Mouse (Mus musculus) c-Kit-positive CD71-positive TER-119-negative erythroid progenitor cells, embryonic 14.5 days (primary cell): Measurements from ENCODE around the gene Mrpl50.
"Not testable (repeated sequence)": the region's sequence is repeated elsewhere in the genome, so short reads cannot be mapped to it uniquely, and the experiment has no call there.

Experiments used
- DNase-seq: peaks from one replicate; pipeline ENCODE4 v3.0.0-alpha.2; 2013; ENCODE audit warnings: low read depth

The Mrpl50 gene

DNA sequence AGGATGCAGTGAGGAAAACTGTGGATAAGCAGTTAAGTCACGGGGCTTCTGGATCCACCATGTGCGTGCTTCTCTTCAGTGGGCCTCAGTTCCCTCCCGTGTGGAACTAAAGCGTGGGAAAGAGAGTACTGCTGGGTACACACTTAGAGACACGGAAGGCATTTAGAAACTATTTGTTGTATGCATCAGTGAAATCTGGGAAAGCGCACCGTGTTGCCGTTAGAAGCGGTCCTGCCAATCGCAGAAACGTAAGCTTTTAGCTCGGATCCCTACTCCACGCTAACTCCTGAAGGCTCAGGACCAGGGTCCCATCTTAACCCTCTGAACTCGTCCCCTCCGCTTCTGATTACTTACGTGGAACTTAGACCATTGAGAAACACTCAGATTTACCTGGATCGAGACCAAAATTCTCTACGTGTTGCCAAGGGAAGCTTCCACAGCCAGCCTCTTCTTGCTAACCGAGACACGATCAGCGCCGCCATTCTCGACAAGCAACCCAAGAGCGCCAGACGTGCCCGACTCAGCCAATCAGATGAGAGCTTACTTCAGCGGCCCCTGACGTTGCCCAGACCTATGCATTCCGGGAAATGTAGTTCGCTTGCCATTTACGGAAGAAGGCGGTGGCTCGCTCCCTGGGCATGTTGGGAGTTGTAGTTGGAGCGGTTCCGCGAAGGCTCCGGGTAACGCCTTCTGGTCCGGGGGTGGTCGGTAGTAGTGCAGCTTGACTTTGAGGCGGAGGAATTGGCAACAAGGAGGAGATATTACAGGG is at the start of gene Mrpl50, which contains the start of gene Zfp189:
Gene Mrpl50 (minus strand): TSS at position 522 of the 769 bp plus-strand sequence.
Gene Zfp189 (plus strand): TSS at position 605 of the 769 bp plus-strand sequence.
- peak; percentile 93 for DNase-seq

DNA sequence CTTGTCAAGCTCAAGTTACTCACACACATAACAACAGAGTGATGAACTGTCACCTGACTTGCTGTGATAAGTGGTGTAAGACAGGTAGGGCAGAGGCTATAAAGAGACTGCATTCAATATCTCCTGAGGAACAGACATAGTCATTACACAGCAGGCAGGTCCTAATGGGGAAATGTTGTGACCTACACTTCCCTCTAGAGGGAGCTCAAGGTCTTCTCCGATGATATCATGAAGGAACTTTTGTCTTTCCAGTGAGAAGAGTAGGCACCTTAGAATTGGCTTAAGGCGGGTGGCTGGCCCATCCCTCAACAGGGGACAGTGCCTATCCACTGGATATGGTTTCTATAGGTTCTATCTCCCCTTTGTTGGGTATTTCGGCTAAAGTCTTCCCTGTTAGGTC is 46.7 kb upstream of the Mrpl50 start:
- DNase-seq, result peak; percentile 78

DNA sequence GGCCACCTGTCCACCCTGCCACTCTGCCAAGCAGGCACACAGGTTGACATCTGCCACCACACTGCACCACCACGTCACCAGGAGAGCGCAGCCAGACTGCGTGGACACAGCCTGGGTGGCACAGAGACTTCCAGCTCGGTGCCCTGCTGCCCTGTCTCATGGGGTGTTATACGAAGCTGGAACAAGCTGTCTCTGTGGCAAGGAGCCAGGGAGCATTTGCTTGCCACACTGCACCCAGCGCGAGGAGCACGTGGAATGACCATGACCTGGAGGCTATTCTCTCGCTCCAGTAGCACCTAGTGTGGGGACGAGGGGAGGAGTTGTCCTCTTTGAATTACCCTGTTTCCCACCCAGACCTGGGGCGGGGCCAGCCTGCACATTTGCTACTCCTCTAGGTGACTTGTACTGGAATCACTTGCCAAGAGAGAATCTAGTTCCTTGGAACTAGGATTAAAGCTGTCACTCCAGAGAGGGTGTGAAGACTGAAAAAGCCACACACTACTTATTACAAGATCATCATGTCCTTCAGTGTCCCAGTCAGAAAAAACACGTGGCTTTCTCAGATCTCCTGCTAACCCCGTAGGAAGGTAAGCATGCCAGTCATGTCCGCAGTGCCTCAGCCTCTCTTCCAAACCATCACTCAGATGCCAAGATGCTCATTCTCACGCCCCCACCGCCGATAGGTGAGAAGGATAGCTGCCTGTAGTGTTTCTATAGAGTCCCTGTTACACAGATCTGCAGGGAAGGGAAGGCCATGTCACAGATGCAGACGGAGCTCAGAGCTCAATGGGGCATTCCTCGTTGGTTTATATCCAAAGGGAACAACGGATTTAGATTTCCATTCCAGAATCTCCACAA is 39.3 kb upstream of the Mrpl50 start:
- DNase-seq, result no peak

DNA sequence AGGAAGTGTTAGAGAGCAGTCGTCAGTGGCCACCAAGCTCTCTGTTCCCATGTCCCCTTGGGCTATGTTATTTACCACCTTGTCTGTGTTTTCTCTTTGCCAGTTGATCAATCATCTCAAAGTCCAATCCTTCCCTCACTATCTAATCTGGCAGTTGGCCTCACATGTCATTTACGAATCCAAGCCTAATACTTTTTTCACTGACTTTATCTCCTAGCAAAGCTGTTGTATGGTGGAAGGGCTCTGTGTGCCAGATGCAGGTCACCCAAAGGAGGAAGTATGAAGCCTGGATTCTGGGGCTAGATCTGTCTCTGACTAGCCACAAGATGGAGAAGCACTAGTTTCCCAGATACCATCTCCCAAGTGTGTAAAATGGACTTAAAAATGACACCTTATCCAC is 37.3 kb upstream of the Mrpl50 start:
- no peak for DNase-seq

DNA sequence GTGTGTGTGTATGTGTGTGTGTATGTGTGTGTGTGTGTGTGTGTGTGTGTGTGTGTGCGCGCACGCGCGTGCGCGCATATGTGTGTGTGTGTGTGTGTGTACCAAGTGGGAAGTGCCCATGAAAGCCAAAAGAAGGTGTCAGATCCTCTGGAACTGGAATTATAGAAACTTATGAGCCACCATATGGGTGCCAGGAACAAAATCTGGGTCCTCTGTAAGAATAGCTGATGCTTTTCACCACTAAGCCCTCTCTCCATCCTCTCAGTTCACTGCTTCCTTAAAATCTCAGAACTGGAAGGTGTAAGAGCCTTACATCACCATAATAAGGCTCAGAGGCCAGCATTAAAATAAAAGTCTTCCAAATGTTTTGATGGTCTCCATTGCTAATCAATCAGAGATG is 36.5 kb upstream of the Mrpl50 start:
- no peak for DNase-seq

DNA sequence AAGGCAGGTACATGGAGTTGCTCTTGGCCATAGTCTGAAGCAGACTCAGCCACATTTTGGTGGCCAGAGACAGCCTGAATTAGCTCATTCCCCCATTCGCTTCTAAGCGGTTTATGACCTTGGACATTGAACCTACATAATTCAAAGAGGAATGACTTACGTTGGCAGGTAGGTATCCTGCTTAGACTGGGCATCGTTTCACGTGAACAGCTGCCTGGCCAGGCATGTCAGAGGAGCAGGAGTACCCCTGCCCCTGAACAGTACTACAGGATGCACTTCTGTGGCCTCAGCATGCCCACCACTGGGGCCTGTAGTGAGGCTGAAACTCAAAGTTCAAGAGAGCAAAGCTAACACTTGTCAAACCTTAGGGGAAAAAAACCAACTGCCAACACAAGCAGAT is 32.5 kb upstream of the Mrpl50 start:
- no peak for DNase-seq

DNA sequence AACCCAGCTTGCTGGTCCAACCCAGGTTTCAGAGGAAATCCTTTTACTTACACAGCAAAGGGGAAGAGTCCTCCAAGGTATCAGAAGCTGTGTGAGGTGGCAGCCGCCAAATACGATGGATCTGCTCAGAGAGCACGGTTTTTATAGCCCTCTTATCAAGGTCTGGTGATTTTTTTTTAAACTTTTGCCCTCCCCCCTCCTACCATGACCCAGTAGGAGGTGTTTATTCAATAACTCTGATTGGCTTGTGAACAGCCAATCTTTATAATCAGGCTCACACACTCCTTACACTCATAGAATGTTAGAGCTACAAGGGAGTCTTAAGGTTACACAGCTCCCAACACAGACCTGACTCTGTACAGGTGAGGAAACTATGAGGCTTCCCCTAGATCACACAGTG is 28.5 kb upstream of the Mrpl50 start, which contains the start of gene Aldob:
Gene Aldob (minus strand): TSS at position 164 of the 400 bp plus-strand sequence.
- DNase-seq, result no peak

DNA sequence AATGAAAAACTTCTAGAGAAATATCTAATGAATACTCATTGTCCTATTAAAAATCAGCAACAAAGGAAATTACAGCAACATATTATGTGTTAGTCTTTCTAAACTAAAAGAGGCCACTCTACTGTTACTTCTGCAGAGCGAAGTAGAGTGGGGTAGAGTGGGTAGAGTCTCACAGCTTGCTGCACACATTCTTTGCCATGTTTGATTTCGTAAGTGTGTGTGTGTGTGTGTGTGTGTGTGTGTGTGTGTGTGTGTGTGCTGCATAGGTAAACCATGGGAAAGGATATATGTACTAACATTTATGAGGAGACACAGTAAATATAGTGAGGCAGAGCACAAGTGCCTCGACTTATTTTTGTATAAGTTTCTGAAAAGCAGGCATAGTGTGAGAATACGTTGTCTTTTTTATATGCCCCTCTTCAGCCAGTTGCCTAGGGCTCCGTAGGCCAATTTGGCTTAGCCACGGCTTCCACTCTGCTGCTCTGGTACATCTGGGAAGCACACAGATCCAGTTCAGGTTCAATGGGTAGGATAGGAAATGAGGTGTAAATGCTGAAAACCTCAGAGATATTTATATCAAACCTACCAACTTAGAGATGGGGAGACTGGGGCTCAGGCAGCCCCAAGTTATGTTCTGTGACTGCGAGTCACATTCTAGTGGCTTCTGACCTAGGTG is 26.8 kb upstream of the Mrpl50 start:
- no peak for DNase-seq

DNA sequence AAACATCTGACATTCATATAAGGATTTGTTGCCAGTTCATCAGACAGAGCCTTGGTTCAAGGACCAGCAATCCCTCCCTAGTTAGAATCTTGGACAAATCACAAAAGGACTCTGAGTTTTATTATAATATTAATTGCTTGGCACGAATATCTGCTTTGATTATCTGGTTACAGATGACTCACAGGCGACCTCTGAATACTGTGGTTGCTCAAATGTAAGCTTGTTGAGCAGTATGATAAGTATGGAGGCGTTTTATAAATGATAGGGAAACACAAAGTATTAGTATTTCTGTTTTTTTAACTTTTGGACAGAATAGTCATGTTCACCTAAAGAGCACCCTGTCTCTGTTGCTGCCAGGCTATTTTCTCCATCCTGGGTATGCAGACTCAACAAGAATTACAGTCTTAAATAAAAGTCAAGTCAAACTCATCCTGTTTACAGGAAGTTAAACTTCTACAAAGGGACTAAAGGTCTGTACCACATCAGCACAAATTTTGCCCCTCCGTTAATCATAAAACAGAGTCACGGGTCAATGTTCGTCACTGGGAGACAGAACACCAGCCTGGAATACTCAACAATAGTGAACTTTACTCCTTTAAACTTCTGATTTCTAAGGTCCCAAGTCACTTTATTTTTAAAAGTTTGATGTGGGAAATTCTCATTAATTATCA is 26.1 kb upstream of the Mrpl50 start:
- no peak for DNase-seq

DNA sequence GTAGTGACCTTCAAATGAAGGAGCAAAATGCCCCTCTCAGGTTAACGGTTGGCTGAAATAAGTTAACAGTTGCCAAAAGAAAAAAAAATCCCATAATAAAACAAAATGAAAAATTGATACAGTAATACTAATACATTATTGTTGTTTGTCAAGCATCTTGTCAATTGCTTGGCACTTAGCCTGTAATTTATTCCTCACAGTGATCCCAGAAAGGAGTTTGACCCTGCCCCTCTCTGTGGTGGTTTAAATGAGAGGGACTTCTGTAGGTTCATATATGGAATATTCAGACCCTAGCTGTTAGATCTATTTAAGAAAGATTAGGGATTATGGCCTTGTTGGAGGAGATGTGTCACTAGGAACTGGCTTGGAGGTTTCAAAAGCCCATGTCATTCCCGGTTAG is 25.1 kb upstream of the Mrpl50 start:
- no peak for DNase-seq

DNA sequence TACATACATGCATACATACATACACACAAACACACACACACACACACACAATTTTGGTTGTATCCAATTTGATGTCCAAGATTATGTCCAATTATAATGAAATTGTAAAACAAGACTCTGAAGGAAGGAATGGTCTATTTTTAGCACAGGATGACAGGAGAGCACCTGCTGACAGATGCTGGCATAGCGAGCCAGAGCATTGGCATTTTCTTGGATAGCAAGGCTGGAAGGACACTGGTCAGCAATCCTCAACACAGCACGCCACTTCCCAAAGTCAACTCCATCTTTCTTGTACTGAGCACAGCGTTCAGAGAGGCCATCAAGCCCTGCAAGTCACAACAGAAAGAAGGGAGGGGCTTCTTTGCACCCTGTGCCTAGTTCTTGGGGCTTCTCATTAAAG is 20.1 kb upstream of the Mrpl50 start:
- no peak for DNase-seq

DNA sequence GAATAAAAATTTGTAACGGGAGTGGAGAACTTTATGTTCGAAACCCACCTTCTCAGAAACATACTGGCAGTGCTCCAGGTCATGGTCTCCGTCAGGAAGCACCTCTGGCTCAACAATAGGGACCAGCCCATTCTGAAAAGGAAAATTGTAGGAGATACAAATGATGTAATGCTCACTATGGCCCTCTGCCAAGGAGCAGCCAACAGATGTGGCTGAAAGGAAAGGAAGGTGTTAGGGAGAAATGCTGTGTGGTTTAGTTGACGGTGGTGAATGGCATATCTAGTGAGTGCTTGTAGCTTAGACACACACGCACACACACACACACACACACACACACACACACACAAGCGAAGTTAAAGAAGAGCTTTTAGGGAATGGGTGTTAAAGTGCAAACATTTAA is 18.8 kb upstream of the Mrpl50 start:
- no peak for DNase-seq

DNA sequence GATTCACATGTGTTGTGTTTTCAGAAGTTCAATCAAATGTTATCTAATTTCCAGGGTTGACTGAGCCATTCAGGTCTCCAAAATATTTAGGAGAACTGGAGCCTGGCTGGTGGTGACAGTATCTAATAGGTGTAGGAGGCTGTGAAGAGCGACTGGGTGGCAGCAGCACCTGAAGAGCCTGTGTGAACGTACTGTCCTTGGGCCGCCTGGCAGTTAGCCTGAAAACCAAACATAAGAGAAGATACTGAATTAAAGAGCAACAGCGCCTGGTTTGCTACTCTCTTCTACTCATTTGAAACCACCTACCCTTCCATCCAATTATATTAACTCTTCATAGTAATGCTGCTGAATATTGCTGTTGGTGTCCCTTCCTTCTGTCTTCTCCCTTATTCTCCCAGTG is 15.8 kb upstream of the Mrpl50 start:
- no peak for DNase-seq

DNA sequence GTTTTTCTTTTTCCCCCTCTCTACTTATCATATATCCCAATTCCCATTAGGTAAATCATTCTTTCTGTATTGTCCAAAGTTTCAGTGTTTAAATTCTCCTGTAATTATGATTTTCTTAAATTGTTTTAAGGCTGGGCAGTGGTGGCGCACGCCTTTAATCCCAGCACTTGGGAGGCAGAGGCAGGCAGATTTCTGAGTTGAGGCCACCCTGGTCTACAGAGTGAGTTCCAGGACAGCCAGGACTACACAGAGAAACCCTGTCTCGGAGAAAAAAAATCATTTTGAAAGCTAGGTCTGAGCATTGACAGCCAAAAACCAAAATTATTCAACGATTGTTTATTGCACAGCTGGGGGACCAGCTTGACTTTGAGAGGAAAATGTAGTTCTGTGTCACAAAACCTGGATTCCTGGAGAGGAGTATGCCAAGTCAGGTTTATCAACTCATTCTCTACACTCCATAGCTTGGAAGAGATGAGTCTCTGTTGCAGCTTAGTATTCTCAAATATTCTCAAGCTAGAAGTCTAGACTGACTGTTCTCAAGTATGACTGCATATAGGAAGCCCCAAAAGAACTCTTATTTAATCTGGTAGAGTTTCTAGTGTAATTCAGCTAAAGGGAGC is 14.9 kb upstream of the Mrpl50 start:
- no peak for DNase-seq

DNA sequence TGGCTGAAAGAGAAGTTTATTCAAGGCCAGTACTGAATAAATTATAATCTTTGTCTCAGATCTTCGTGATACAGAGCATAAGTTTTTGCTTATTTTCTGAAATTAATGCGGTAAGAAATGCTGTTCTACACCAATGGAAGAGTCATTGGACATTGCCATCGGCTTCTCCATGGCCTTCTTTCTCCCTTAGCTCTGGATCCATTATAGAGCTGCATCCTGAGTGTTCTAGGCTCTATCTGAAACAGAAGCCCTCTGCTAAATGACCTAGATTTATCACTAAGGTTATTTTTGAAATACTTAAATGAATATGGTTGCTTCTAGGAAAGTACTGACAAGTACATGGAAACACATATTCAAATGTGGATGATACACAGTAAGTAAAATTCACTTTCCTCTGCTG is 14.1 kb upstream of the Mrpl50 start:
- DNase-seq, result no peak

DNA sequence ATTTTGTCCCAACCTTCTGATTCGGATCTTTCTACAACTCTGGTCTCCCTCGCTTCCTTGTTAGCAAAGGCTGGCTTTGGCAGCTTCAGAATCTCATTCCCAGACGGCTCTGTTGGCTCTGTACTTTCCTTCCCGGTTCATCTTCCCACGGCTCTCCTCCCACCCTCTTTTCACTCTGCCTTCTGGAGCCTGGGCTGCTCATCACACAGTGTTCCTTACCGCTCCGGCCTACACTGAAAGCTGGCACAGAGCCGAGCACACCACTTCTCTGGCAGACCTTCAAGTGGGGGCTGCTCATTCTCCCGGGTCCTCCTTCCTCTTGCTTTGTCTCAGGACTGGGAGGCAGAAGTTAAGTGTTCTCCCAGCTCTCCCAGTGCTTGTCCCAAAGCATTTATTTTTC is 1.7 kb upstream of the Mrpl50 start:
- DNase-seq, result no peak

DNA sequence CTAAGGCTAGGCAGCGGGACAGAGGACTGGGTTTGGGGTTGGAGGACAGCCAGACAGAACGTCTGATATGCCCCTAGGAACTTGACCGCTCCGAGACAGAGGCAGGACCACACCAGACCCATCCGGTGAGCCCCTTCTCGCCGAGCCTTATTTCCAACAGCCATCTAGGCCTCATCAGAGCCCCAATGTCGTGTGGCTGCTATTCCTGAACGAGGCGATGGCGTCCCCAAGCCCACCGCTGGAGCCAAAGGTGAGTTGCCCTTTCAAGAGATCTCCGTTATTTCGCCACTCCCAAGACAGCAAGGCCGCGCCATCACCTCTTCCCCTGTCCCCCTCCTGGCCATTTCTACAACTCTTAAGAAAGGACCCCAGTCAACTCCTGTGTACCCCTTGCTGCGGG is 453 bp upstream of the Mrpl50 start:
- DNase-seq, result peak; percentile 23

DNA sequence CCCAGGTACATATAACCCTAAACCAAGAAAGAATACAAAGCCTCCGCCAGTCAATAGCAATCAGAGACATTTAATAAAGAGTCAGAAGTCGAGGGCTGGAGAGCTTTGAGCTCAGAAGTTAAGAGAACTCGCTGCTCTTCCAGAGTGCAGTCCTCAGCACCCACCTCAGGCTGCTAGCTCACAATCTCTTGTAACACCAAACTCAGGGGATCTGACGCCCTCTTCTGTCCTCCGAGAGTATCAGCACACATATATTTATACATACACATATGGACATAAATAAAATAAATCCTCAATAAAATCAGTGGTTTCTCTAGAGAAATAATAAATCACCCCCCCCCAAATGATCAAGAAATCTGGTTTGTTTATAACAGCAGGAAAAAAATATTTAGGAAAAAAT is 1.4 kb downstream of the Mrpl50 start:
- DNase-seq, result peak; percentile 69

DNA sequence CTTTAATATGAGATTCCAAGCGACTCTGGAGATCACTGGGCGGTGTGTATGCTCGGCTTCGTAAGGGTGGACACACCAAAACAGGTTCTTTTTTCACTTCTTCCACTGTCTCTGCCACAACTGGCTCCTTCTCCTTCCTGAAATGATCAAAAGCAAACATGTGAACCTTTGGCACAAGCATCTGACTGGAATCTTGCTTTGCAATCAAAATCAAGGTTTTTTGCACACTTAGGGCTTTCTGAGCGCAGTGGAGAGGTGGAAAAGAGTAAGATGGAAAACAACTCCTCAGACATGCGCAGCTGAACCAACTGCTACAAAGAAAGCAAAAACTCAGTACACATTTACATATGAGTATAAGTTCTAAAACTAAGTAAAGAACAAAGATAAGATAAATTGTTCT is 6.5 kb downstream of the Mrpl50 start:
- DNase-seq, result no peak

DNA sequence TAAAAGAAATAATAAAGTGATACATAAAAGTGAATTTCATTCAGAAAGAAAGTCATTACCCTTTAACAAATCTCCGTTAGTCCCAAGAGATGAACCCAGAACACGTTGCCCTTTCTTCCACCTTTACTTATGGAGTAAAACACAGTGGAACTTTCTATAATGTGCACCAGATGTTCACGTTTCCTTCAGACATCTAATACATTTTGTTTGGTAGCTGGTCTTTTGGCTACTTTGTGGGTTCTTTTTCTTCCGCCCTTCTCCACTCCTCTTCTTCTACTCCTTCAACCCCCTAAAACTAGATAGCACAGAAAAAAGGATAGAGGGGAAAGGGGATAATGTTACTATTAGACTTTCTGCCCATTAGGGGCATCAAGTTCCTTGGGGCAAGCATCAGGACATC is 8.3 kb downstream of the Mrpl50 start:
- no peak for DNase-seq

DNA sequence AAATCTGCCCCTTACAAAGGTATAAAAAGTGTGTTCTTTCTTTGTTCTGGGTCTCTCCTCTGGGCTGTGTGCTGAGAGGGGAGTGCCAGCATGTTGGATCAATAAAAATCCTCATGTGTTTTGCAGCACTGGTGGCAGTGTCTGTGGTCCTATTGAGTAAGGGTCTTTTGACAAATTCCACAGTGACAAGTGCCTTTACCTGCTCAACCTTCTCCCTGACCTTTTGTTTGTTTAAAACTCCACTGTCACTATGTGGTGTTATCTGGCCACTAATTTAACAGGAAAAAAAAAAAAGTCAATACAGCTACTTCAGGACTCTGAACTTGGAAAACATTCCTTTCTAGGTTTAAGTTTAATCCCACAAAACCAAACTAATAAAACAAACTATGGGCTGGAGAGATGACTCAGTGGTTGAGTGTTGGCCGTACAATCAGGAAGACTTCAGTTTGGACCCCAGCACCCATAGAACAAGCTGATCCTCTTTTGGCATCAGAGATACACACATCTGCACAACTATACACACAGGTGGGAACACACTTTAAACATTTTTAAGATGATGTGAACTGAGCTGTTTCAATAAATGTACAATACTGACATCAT is 10.6 kb downstream of the Mrpl50 start:
- DNase-seq, result not testable (repeated sequence)
